Mouse (Mus musculus): ENCODE results near the gene Mast4. TPM values are rescaled to one million over a fixed set of nuclear protein-coding genes. Genes with fewer than 3 reads are reported as not detected.

Mast4 gene
- polyA plus RNA-seq, 1 experiment from 2014 or later: 34.9 TPM

DNA sequence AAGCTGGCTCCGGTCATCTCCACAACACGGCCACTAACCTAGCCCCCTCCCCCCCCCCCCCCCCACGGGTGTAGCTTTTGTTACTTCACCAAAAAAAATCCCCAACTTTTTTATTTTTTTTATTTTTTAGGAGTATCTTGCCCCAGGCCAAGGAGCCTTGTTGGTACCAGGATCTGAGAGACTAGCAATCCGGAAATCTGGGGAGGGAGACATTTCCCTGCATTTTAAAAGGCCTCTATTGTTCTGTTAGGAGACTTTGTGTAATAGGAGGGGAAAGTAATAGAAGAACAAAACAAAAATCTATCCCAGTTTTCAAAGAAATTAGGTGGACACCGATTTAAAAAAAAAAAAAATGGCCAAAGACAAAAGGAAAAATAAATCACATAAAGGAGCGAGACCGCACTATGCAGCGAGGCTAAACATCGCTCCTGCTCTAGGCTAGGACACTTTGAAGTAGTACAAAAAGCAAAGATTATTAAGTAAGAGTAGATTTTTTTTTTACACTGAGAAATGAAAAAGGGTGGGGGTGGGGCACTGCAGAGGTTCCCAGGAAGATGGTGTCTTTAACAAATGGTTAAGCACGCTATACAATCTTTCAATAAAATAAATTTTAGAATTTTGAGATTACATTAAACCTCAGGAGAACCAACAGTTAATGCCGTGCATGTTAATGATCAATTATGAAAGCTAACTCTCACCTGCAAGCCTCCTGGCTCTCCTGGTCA is 462.8 kb downstream of the Mast4 start:
- no peak overlapping the region for H3K4me2 ChIP-seq (replicated peaks)
- peaks cover 14% of the 10 kb centered on the region for H3K4me1 ChIP-seq
- H3K27me3 ChIP-seq: no peaks in the 10 kb centered on the region
- WGBS: 70% methylated on average over 11 of the region's 11 CpGs
- no peak overlapping the region for H3K9ac ChIP-seq (replicated peaks)
- no peak for ATAC-seq (ENCODE audit: low FRiP score, low read depth)
- no peak overlapping the region for H3K27ac ChIP-seq (replicated peaks)
- peaks cover 6% of the 10 kb centered on the region for H3K9me3 ChIP-seq
- no peaks in the 10 kb centered on the region; the same call in 1 of the 2 replicates for H3K36me3 ChIP-seq
- no peak overlapping the region for H3K4me3 ChIP-seq

GRCm38 (mm10) chr13:102869541-102869940 is 464.8 kb downstream of the Mast4 start:
- Histone ChIP-seq H3K4me3 (no peak overlapping the region), H3K4me2 (replicated peaks) (no peak overlapping the region), H3K36me3 (no peaks in the 10 kb centered on the region; the same call in 1 of the 2 replicates), H3K9me3 (peaks cover 6% of the 10 kb centered on the region), H3K4me1 (peaks cover 4% of the 10 kb centered on the region), H3K27ac (replicated peaks) (no peak overlapping the region), H3K27me3 (no peaks in the 10 kb centered on the region), H3K9ac (replicated peaks) (no peak overlapping the region)
- ATAC-seq (ENCODE audit: low FRiP score, low read depth): no peak
- 77% methylated on average over 4 of the region's 4 CpGs for WGBS

DNA sequence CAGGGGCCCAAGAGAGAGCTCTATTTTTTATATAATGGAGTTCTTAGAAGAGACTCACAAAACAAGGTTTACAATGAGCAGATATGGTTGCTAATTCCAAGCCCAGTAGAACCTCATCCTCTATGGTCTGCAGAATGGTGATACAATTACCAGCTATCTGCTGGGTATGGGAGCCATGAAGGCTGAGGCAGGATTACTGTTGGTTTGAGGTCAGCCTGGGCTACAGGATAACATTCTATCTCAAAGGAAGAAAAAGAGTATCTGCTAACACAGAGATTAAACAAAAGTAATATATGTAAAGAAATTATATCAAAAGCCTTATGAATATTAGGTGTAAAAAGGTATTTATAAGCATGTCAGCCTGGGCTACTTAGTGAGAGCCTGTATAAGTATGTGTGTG is 467.5 kb downstream of the Mast4 start:
- H3K27ac ChIP-seq (replicated peaks): no peak overlapping the region
- no peak for ATAC-seq (ENCODE audit: low FRiP score, low read depth)
- no peak overlapping the region for H3K9ac ChIP-seq (replicated peaks)
- H3K4me2 ChIP-seq (replicated peaks): no peak overlapping the region
- H3K27me3 ChIP-seq: no peaks in the 10 kb centered on the region
- H3K4me1 ChIP-seq: peaks cover 3% of the 10 kb centered on the region; the same call in 1 of the 2 replicates
- peaks cover 6% of the 10 kb centered on the region for H3K9me3 ChIP-seq
- H3K4me3 ChIP-seq: no peak overlapping the region
- H3K36me3 ChIP-seq: no peaks in the 10 kb centered on the region; the same call in 1 of the 2 replicates

DNA sequence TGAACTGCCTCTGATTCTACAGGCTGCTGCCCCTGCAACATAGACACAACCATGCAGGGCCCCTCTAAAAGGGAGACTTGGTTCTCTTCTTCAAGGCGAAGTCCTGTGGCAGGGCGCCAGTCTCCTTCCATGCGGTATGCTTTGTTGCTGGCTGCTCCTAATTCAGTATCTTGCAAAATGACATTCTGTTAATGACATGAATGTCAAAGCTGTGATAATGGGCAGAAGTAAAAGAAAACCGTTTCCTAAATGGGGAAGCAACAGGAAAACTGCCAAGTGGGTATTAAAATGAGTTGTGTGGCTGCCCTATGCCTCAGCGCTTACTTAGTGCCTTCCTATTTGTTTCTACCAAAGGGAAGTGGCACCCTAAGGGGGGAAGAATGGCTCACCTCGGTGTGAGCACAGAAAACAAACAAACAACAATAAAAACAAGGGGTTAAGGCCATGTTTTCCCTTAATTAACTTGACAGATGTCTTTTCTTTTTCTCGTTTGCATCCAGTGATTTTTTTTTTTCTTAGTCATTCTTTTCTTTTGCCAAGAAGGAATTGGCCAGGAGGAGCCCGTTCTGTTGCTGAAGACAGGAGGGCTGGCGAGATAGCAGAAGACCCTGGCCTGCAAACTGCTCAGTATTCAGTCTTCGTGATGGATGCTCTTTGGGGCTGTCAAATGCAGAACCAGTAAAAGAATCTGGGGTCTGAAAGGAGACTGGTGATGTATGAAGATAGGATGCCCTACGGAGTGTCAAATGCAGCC is 468.1 kb downstream of the Mast4 start:
- 62% methylated on average over 11 of the region's 11 CpGs for WGBS
- peak; percentile 44; the same call in 1 of the 2 replicates for ATAC-seq (ENCODE audit: low FRiP score, low read depth)
- Histone ChIP-seq H3K4me3 (no peak overlapping the region), H3K4me1 (peaks cover 3% of the 10 kb centered on the region; the same call in 1 of the 2 replicates), H3K27ac (replicated peaks) (0 out of 2 replicates have a peak overlapping the region, but pooled peaks have one; percentile 7), H3K36me3 (no peaks in the 10 kb centered on the region; the same call in 1 of the 2 replicates), H3K9me3 (peaks cover 6% of the 10 kb centered on the region), H3K4me2 (replicated peaks) (no peak overlapping the region), H3K9ac (replicated peaks) (no peak overlapping the region), H3K27me3 (no peaks in the 10 kb centered on the region)

DNA sequence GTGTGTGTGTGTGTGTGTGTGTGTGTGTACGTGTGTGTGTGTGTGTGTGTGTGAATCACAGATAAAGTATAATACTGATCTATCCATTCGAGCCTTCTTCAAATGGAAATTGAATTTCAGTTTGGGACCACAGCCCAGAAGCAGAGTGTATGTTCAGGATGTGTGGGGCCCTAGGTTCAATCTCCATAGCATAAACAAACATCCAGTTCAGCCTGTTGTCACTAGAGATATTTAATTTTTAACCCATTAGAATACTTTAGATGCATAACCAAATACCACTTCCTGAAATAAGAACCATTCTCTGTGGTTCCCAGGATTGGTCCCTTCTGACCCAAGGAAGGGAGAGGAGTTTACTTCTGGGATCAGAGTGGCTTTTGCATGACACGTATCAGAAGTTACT is 468.8 kb downstream of the Mast4 start:
- Histone ChIP-seq H3K9ac (replicated peaks) (no peak overlapping the region), H3K4me1 (peaks cover 3% of the 10 kb centered on the region), H3K4me2 (replicated peaks) (no peak overlapping the region), H3K9me3 (peaks cover 6% of the 10 kb centered on the region), H3K27me3 (no peaks in the 10 kb centered on the region), H3K27ac (replicated peaks) (0 out of 2 replicates have a peak overlapping the region, but pooled peaks have one; percentile 7), H3K4me3 (no peak overlapping the region), H3K36me3 (no peaks in the 10 kb centered on the region; the same call in 1 of the 2 replicates)
- ATAC-seq (ENCODE audit: low FRiP score, low read depth): no peak
- 90% methylated on average over 2 of the region's 3 CpGs for WGBS

- no peak for ATAC-seq (ENCODE audit: low FRiP score, low read depth)
- no peak overlapping the region for H3K9ac ChIP-seq (replicated peaks)
- peaks cover 6% of the 10 kb centered on the region for H3K9me3 ChIP-seq
- peaks cover 3% of the 10 kb centered on the region; the same call in 1 of the 2 replicates for H3K4me1 ChIP-seq
- no peak overlapping the region for H3K4me2 ChIP-seq (replicated peaks)
- H3K4me3 ChIP-seq: no peak overlapping the region
- WGBS: 66% methylated on average over 1 of the region's 1 CpGs
- H3K27ac ChIP-seq (replicated peaks): no peak overlapping the region
- H3K36me3 ChIP-seq: no peaks in the 10 kb centered on the region; the same call in 1 of the 2 replicates
- H3K27me3 ChIP-seq: no peaks in the 10 kb centered on the region
These were observed 469.5 kb downstream of the Mast4 start for GRCm38 (mm10) chr13:102864840-102865239.

GRCm38 (mm10) chr13:102864079-102864478 is 470.2 kb downstream of the Mast4 start:
- Histone ChIP-seq H3K4me1 (peaks cover 3% of the 10 kb centered on the region; the same call in 1 of the 2 replicates), H3K4me3 (no peak overlapping the region), H3K36me3 (no peaks in the 10 kb centered on the region; the same call in 1 of the 2 replicates), H3K4me2 (replicated peaks) (no peak overlapping the region), H3K9me3 (peaks cover 6% of the 10 kb centered on the region), H3K27ac (replicated peaks) (no peak overlapping the region), H3K9ac (replicated peaks) (no peak overlapping the region), H3K27me3 (no peaks in the 10 kb centered on the region)
- 83% methylated on average over 2 of the region's 2 CpGs for WGBS
- no peak for ATAC-seq (ENCODE audit: low FRiP score, low read depth)

- peaks cover 3% of the 10 kb centered on the region; the same call in 1 of the 2 replicates for H3K4me1 ChIP-seq
- no peaks in the 10 kb centered on the region for H3K36me3 ChIP-seq
- no peaks in the 10 kb centered on the region for H3K27me3 ChIP-seq
- H3K27ac ChIP-seq (replicated peaks): no peak overlapping the region
- H3K9me3 ChIP-seq: peaks cover under 1% of the 10 kb centered on the region; the same call in 1 of the 2 replicates
- no peak for ATAC-seq (ENCODE audit: low FRiP score, low read depth)
- no peak overlapping the region for H3K9ac ChIP-seq (replicated peaks)
- WGBS: 88% methylated on average over 2 of the region's 2 CpGs
- no peak overlapping the region for H3K4me3 ChIP-seq
- H3K4me2 ChIP-seq (replicated peaks): no peak overlapping the region
These were observed 471.3 kb downstream of the Mast4 start for GRCm38 (mm10) chr13:102862981-102863380.

- ATAC-seq (ENCODE audit: low FRiP score, low read depth): no peak
- Histone ChIP-seq H3K4me2 (replicated peaks) (no peak overlapping the region), H3K4me3 (no peak overlapping the region), H3K9me3 (no peaks in the 10 kb centered on the region), H3K36me3 (no peaks in the 10 kb centered on the region), H3K27me3 (no peaks in the 10 kb centered on the region), H3K4me1 (peaks cover 3% of the 10 kb centered on the region; the same call in 1 of the 2 replicates), H3K9ac (replicated peaks) (no peak overlapping the region), H3K27ac (replicated peaks) (no peak overlapping the region)
- WGBS: 90% methylated on average over 2 of the region's 2 CpGs
These were observed 471.9 kb downstream of the Mast4 start for GRCm38 (mm10) chr13:102862397-102862796.

GRCm38 (mm10) chr13:102860733-102861132 is 473.6 kb downstream of the Mast4 start:
- Histone ChIP-seq H3K36me3 (no peaks in the 10 kb centered on the region), H3K27ac (replicated peaks) (no peak overlapping the region), H3K4me2 (replicated peaks) (no peak overlapping the region), H3K4me1 (peaks cover 3% of the 10 kb centered on the region; the same call in 1 of the 2 replicates), H3K27me3 (no peaks in the 10 kb centered on the region), H3K4me3 (no peak overlapping the region), H3K9ac (replicated peaks) (no peak overlapping the region), H3K9me3 (no peaks in the 10 kb centered on the region)
- WGBS: 97% methylated on average over 7 of the region's 7 CpGs
- ATAC-seq (ENCODE audit: low FRiP score, low read depth): no peak

DNA sequence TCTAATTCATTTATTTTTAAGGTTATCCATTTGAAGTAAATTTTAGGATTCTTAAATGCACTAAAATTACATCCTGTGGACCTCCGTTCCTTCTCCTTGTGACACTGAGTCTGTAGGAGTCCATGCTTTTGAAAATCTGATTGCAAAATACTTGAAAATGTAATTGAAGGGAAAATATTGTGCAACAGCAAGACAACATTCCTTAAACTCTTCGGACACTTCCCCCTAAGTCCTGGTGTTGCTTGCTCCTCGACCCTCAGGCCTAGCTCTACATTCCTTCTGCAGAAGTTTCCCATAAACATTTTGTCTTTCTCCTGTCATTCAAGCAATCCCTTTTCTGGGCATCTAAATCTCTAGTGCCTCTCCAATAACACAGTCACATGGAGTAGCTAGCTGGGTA is 474.2 kb downstream of the Mast4 start:
- Histone ChIP-seq H3K4me2 (replicated peaks) (no peak overlapping the region), H3K9me3 (no peaks in the 10 kb centered on the region), H3K9ac (replicated peaks) (no peak overlapping the region), H3K27me3 (no peaks in the 10 kb centered on the region), H3K4me3 (no peak overlapping the region), H3K36me3 (no peaks in the 10 kb centered on the region), H3K4me1 (no peaks in the 10 kb centered on the region; the same call in 1 of the 2 replicates), H3K27ac (replicated peaks) (no peak overlapping the region)
- ATAC-seq (ENCODE audit: low FRiP score, low read depth): no peak
- WGBS: 86% methylated on average over 3 of the region's 3 CpGs

GRCm38 (mm10) chr13:102857539-102857838 is 476.8 kb downstream of the Mast4 start:
- no peak for ATAC-seq (ENCODE audit: low FRiP score, low read depth)
- 85% methylated on average over 3 of the region's 3 CpGs for WGBS

More at GRCm38 (mm10) chr13:102857539-102857838, 476.8 kb downstream of the Mast4 start:
- no peaks in the 10 kb centered on the region for H3K36me3 ChIP-seq
- no peak overlapping the region for H3K4me3 ChIP-seq
- H3K4me1 ChIP-seq: no peaks in the 10 kb centered on the region; the same call in 1 of the 2 replicates
- no peaks in the 10 kb centered on the region for H3K27me3 ChIP-seq
- no peak overlapping the region for H3K4me2 ChIP-seq (replicated peaks)
- H3K27ac ChIP-seq (replicated peaks): no peak overlapping the region
- H3K9me3 ChIP-seq: no peaks in the 10 kb centered on the region
- H3K9ac ChIP-seq (replicated peaks): no peak overlapping the region

Measured in midbrain, embryonic 12.5 days (tissue).